14 mouse cellular contexts compared by ENCODE assay signal in the genomic region with DNA sequence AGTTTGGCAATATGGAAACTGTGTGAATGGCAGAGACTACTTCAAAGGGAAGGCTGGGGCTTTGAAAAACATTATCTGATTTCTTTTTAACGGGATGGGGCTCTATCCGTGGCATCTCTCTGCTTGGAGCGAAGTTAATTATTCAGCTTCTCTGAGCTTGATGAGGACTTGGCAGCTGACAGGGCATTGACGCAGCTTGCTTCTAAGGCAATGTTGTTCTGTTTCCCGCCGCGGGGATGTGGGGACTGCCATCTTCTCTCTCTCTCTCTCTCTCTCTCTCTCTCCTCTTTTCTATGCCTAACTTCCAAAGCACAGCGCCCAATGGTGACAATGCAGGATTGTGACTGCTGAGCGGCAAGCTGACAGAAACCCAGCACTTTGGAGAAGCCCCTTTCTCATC.
DNase-seq lines count a peak whose midpoint lies in the region; ATAC-seq and TF ChIP-seq lines count a peak whose summit lies in the region.
"Had no signal": no experiment of that assay in that cellular context is flagged by ENCODE, and none has a peak within 500 bp of the region (broad histone marks: within the 10 kb centered on the region; RNA-seq: fewer than 3 reads in every experiment).

No protein-coding gene starts in this region.

- WGBS in forebrain, embryonic 10.5 days: 86% methylated on average over 9 of the region's 9 CpGs
- WGBS in forebrain, embryonic 11.5 days: 70% methylated on average over 9 of the region's 9 CpGs
- 34% methylated on average over 9 of the region's 9 CpGs for WGBS in hindbrain, embryonic 14.5 days
- WGBS in liver, postnatal 0 days (ENCODE audit: insufficient replicate concordance): 84% methylated on average over 9 of the region's 9 CpGs

- H3K79me2 ChIP-seq in myocyte (ENCODE audit: control insufficient read depth, insufficient read depth): no peaks in the 10 kb centered on the region

- H3K4me2 ChIP-seq in forebrain, embryonic 11.5 days (ENCODE audit: low read depth, low read length, severe bottlenecking): no peak overlapping the region
- H3K4me2 ChIP-seq in hindbrain, embryonic 14.5 days (replicated peaks): no peak overlapping the region
- peak overlapping the region; percentile 12 for H3K4me2 ChIP-seq in myocyte (ENCODE audit: low read depth)
- H3K4me2 ChIP-seq in liver, postnatal 0 days (ENCODE audit: low read depth, low read length): no peak overlapping the region
- H3K4me2 ChIP-seq: limb, embryonic 15.5 days had no signal

- no peaks in the 10 kb centered on the region for H3K9me3 ChIP-seq in forebrain, embryonic 10.5 days
- H3K9me3 ChIP-seq in forebrain, embryonic 11.5 days (ENCODE audit: control insufficient read depth, low read length): no peaks in the 10 kb centered on the region
- no peaks in the 10 kb centered on the region for H3K9me3 ChIP-seq in hindbrain, embryonic 14.5 days (ENCODE audit: control insufficient read depth, low read length)
- H3K9me3 ChIP-seq in liver, postnatal 0 days (ENCODE audit: low read length): no peaks in the 10 kb centered on the region
- H3K9me3 ChIP-seq: limb, embryonic 15.5 days had no signal

- intact Hi-C loops in left cerebral cortex, postnatal 4 days (cut with DNase I): no loop called here
- intact Hi-C loops in left cerebral cortex, adult 2 months (cut with DNase I): no loop called here

- H3ac ChIP-seq in myocyte (ENCODE audit: control insufficient read depth, insufficient read length): no peak overlapping the region

- H3K27me3 ChIP-seq in forebrain, embryonic 10.5 days (ENCODE audit: poor library complexity, severe bottlenecking): no peaks in the 10 kb centered on the region
- H3K27me3 ChIP-seq in forebrain, embryonic 11.5 days (ENCODE audit: control insufficient read depth, insufficient read depth, low read length): no peaks in the 10 kb centered on the region
- H3K27me3 ChIP-seq in hindbrain, embryonic 14.5 days (ENCODE audit: control insufficient read depth, insufficient read depth, low read length): no peaks in the 10 kb centered on the region
- no peaks in the 10 kb centered on the region for H3K27me3 ChIP-seq in myocyte (ENCODE audit: control insufficient read depth, insufficient read depth, insufficient read length)
- H3K27me3 ChIP-seq in liver, postnatal 0 days (ENCODE audit: insufficient read depth, low read length): no peaks in the 10 kb centered on the region
- H3K27me3 ChIP-seq: limb, embryonic 15.5 days had no signal

- no peak for TF ChIP-seq CTCF in left cerebral cortex, adult 2 months (IDR thresholded peaks at IDR 0.05)
- TF ChIP-seq CTCF in liver, postnatal 0 days (IDR thresholded peaks at IDR 0.05; ENCODE audit: low read depth): no peak

- H3K4me3 ChIP-seq in forebrain, embryonic 10.5 days: no peak overlapping the region
- no peak overlapping the region for H3K4me3 ChIP-seq in forebrain, embryonic 11.5 days (ENCODE audit: low read depth, low read length)
- H3K4me3 ChIP-seq in left cerebral cortex, adult 2 months: no peak overlapping the region
- H3K4me3 ChIP-seq in hindbrain, embryonic 14.5 days (replicated peaks; ENCODE audit: low read length): no peak overlapping the region
- no peak overlapping the region for H3K4me3 ChIP-seq in myocyte
- no peak overlapping the region for H3K4me3 ChIP-seq in liver, postnatal 0 days (ENCODE audit: low read depth, low read length)
- H3K4me3 ChIP-seq: limb, embryonic 15.5 days had no signal

- peak overlapping the region; percentile 56; the same call in 1 of the 2 replicates for H3K27ac ChIP-seq in forebrain, embryonic 10.5 days
- H3K27ac ChIP-seq in forebrain, embryonic 11.5 days (ENCODE audit: low read depth, low read length): no peak overlapping the region
- no peak overlapping the region for H3K27ac ChIP-seq in left cerebral cortex, adult 2 months
- H3K27ac ChIP-seq in hindbrain, embryonic 14.5 days: peak overlapping the region; percentile 49; the same call in 1 of the 2 replicates
- no peak overlapping the region for H3K27ac ChIP-seq in liver, postnatal 0 days (ENCODE audit: low read depth)
- H3K27ac ChIP-seq: limb, embryonic 15.5 days had no signal

- ATAC-seq in forebrain, embryonic 11.5 days (replicated peaks; ENCODE audit: low FRiP score): no peak
- ATAC-seq in hindbrain, embryonic 14.5 days (ENCODE audit: low FRiP score): no peak
- no peak for ATAC-seq in liver, postnatal 0 days
- ATAC-seq: lung, postnatal 0 days had no signal

- H3K4me1 ChIP-seq in forebrain, embryonic 10.5 days: peaks cover 36% of the 10 kb centered on the region
- peaks cover 2% of the 10 kb centered on the region; the same call in 1 of the 2 replicates for H3K4me1 ChIP-seq in forebrain, embryonic 11.5 days (replicated peaks; ENCODE audit: control insufficient read depth, insufficient read depth, low read length)
- H3K4me1 ChIP-seq in hindbrain, embryonic 14.5 days (replicated peaks; ENCODE audit: control insufficient read depth, insufficient read depth, low read length): no peaks in the 10 kb centered on the region; the same call in 1 of the 2 replicates
- H3K4me1 ChIP-seq in liver, postnatal 0 days (ENCODE audit: insufficient read depth): peaks cover 6% of the 10 kb centered on the region
- H3K4me1 ChIP-seq: limb, embryonic 15.5 days had no signal

- no peaks in the 10 kb centered on the region for H3K36me3 ChIP-seq in forebrain, embryonic 10.5 days (replicated peaks)
- H3K36me3 ChIP-seq in forebrain, embryonic 11.5 days (ENCODE audit: control insufficient read depth, insufficient read depth, low read length): no peaks in the 10 kb centered on the region
- H3K36me3 ChIP-seq in hindbrain, embryonic 14.5 days (replicated peaks; ENCODE audit: control insufficient read depth, insufficient read depth): no peaks in the 10 kb centered on the region
- H3K36me3 ChIP-seq in myocyte (ENCODE audit: control insufficient read depth, insufficient read depth): no peaks in the 10 kb centered on the region
- no peaks in the 10 kb centered on the region for H3K36me3 ChIP-seq in liver, postnatal 0 days (replicated peaks; ENCODE audit: insufficient read depth, low read length)
- H3K36me3 ChIP-seq: limb, embryonic 15.5 days had no signal

- TF ChIP-seq POLR2A in myocyte (IDR thresholded peaks at IDR 0.05; ENCODE audit: insufficient read length, low read depth): no peak

- DNase-seq in forebrain, embryonic 10.5 days (ENCODE audit: extremely low spot score, low spot score): no peak
- no peak for DNase-seq in forebrain, embryonic 11.5 days (ENCODE audit: low spot score)
- DNase-seq in left cerebral cortex, postnatal 4 days: peak; percentile 70
- DNase-seq in left cerebral cortex, adult 2 months (ENCODE audit: extremely low spot score in 1 of 2, low spot score in 2 of 2): no peak
- no peak for DNase-seq in hindbrain, embryonic 14.5 days (ENCODE audit: low spot score)
- no peak for DNase-seq in heart, adult 8-10 months (ENCODE audit: low spot score)
- DNase-seq in liver, postnatal 0 days: no peak
- DNase-seq: adrenal gland, postnatal 14 days; embryo, embryonic 11 days; gastrocnemius, postnatal 36 days; retina, postnatal 1 day had no signal

- no peak for TF ChIP-seq EP300 in liver, postnatal 0 days (IDR thresholded peaks at IDR 0.05; ENCODE audit: low read depth)

- H3K9ac ChIP-seq in forebrain, embryonic 11.5 days (ENCODE audit: low read length): no peak overlapping the region
- no peak overlapping the region for H3K9ac ChIP-seq in hindbrain, embryonic 14.5 days
- no peak overlapping the region for H3K9ac ChIP-seq in liver, postnatal 0 days (replicated peaks)
- H3K9ac ChIP-seq: limb, embryonic 15.5 days had no signal

TF ChIP-seq in myocyte, 11 proteins besides CTCF, POLR2A, EP300 and RAD21:
- TF ChIP-seq MAX (IDR thresholded peaks at IDR 0.05; ENCODE audit: low read depth): no peak
- TF ChIP-seq SRF (IDR thresholded peaks at IDR 0.05; ENCODE audit: control insufficient read depth, insufficient read length, low read depth): no peak
- no peak for TF ChIP-seq POLR2AphosphoS2 (IDR thresholded peaks at IDR 0.05; ENCODE audit: insufficient read length, low read depth)
- no peak for TF ChIP-seq CEBPB (IDR thresholded peaks at IDR 0.05; ENCODE audit: insufficient read depth, poor library complexity, severe bottlenecking)
- no peak for TF ChIP-seq E2F4 (IDR thresholded peaks at IDR 0.05; ENCODE audit: insufficient read depth)
- TF ChIP-seq USF1 (IDR thresholded peaks at IDR 0.05; ENCODE audit: low read depth): no peak
- no peak for TF ChIP-seq MYOG (IDR thresholded peaks at IDR 0.05; ENCODE audit: control insufficient read depth in 1 of 3, insufficient read depth in 1 of 3, insufficient read length in 2 of 3, low read depth in 2 of 3)
- TF ChIP-seq REST (IDR thresholded peaks at IDR 0.05; ENCODE audit: insufficient read depth, insufficient read length): no peak
- no peak for TF ChIP-seq TCF12 (IDR thresholded peaks at IDR 0.05; ENCODE audit: insufficient read depth, poor library complexity, severe bottlenecking)
- no peak for TF ChIP-seq TCF3 (IDR thresholded peaks at IDR 0.05; ENCODE audit: insufficient read length, low read depth)
- no peak for TF ChIP-seq MYOD1 (IDR thresholded peaks at IDR 0.05; ENCODE audit: control insufficient read depth in 1 of 3, insufficient read length in 2 of 3, low read depth in 2 of 3)

Comparison
In these comparisons a context has a peak if more than half of its experiments do, and no peak if none do; other contexts are left out.
1. H3K27ac ChIP-seq: peak in forebrain, embryonic 10.5 days (single experiment) and hindbrain, embryonic 14.5 days (single experiment); none in forebrain, embryonic 11.5 days (single experiment), left cerebral cortex, adult 2 months (single experiment) and liver, postnatal 0 days (single experiment).